Comparison of ENCODE assay signal across 17 mouse cellular contexts in genomic region chr17:27363911-27364310, GRCm38 (mm10).
"Had no signal": no experiment of that assay in that cellular context is flagged by ENCODE, and none has a peak within 500 bp of the region (broad histone marks: within the 10 kb centered on the region; RNA-seq: fewer than 3 reads in every experiment).

No protein-coding gene starts in this region.

- H3K4me1 ChIP-seq: liver, embryonic 15.5 days; neural tube, embryonic 12.5 days; stomach, embryonic 15.5 days had no signal

- H3K4me2 ChIP-seq: liver, embryonic 11.5 days; liver, embryonic 15.5 days; neural tube, embryonic 12.5 days; stomach, embryonic 15.5 days had no signal

- H3K4me3 ChIP-seq: liver, embryonic 15.5 days; midbrain, embryonic 10.5 days; myocyte; neural tube, embryonic 12.5 days; stomach, embryonic 15.5 days had no signal

- H3K27me3 ChIP-seq: liver, embryonic 15.5 days; neural tube, embryonic 12.5 days; stomach, embryonic 15.5 days had no signal

- H3K9ac ChIP-seq: liver, embryonic 15.5 days; neural tube, embryonic 12.5 days; stomach, embryonic 15.5 days had no signal

- H3K27ac ChIP-seq: kidney, postnatal 0 days; liver, embryonic 15.5 days; midbrain, embryonic 10.5 days; neural tube, embryonic 12.5 days; stomach, embryonic 15.5 days had no signal

- DNase-seq: kidney, adult 11 months; kidney, adult 9 months; kidney, postnatal 36 days; layer of hippocampus, adult 9-11 months; lung, adult 2 months; lung, postnatal 10 days; lung, postnatal 4 days; midbrain, embryonic 14.5 days; right cerebral cortex, postnatal 4 days; spleen, adult 18-20 months had no signal

- H3K9me3 ChIP-seq: liver, embryonic 15.5 days; midbrain, embryonic 10.5 days; neural tube, embryonic 12.5 days; stomach, embryonic 15.5 days had no signal

- H3K36me3 ChIP-seq: liver, embryonic 15.5 days; midbrain, embryonic 10.5 days; neural tube, embryonic 12.5 days; stomach, embryonic 15.5 days had no signal
